8 mouse cellular contexts compared by ENCODE assay signal in genomic region chr15:96708976-96709490, GRCm38 (mm10). TPM values are rescaled to one million over a fixed set of nuclear protein-coding genes. Genes with fewer than 3 reads are reported as not detected.
DNase-seq lines count a peak whose midpoint lies in the region; ATAC-seq and TF ChIP-seq lines count a peak whose summit lies in the region.

No protein-coding gene starts in this region.

- 0 out of 2 replicates have a peak, but pooled peaks have one; percentile 4 for ATAC-seq in erythroblast, adult 5-6 weeks (replicated peaks; ENCODE audit: low FRiP score, poor library complexity, severe bottlenecking)
- ATAC-seq in kidney, embryonic 15.5 days (replicated peaks; ENCODE audit: low FRiP score): 0 out of 2 replicates have a peak, but pooled peaks have one; percentile 26

- peak; percentile 31 for DNase-seq in cerebellum, adult 8-10 months
- DNase-seq in cerebellum, postnatal 36 days: no peak
- no peak for DNase-seq in gastrocnemius, postnatal 36 days
- DNase-seq in layer of hippocampus, adult 18-20 months (ENCODE audit: low spot score in 2 of 2): no peak

- no peaks in the 10 kb centered on the region for H3K9me3 ChIP-seq in E14TG2a.4 (ENCODE audit: low read length)
- no peaks in the 10 kb centered on the region for H3K9me3 ChIP-seq in kidney, embryonic 15.5 days (replicated peaks)

- H3ac ChIP-seq in myocyte (ENCODE audit: control insufficient read depth, insufficient read length): peak overlapping the region; percentile 23

- peak overlapping the region; percentile 95 for H3K27ac ChIP-seq in kidney, embryonic 15.5 days

- H3K36me3 ChIP-seq in E14TG2a.4 (ENCODE audit: insufficient read depth, low read length): no peaks in the 10 kb centered on the region
- no peaks in the 10 kb centered on the region for H3K36me3 ChIP-seq in kidney, embryonic 15.5 days
- no peaks in the 10 kb centered on the region for H3K36me3 ChIP-seq in myocyte (ENCODE audit: control insufficient read depth, insufficient read depth)

- WGBS in kidney, embryonic 15.5 days: 17% methylated on average over 14 of the region's 14 CpGs

- peak overlapping the region; percentile 56 for H3K9ac ChIP-seq in kidney, embryonic 15.5 days

- no peak for TF ChIP-seq CTCF in E14TG2a.4 (conservative IDR thresholded peaks at IDR 0.05; ENCODE audit: low read length)

- no peaks in the 10 kb centered on the region for H3K79me2 ChIP-seq in myocyte (ENCODE audit: control insufficient read depth, insufficient read depth)

- TF ChIP-seq POLR2A in myocyte (IDR thresholded peaks at IDR 0.05; ENCODE audit: insufficient read length, low read depth): no peak

- intact Hi-C loops in gastrocnemius, postnatal 36 days (cut with DNase I): no loop called here

- H3K4me2 ChIP-seq in kidney, embryonic 15.5 days: peak overlapping the region; percentile 92
- H3K4me2 ChIP-seq in myocyte (ENCODE audit: low read depth): peak overlapping the region; percentile 92

- H3K4me1 ChIP-seq in E14TG2a.4 (replicated peaks; ENCODE audit: low read depth, low read length): peaks cover 74% of the 10 kb centered on the region
- H3K4me1 ChIP-seq in kidney, embryonic 15.5 days: peaks cover 22% of the 10 kb centered on the region

- H3K4me3 ChIP-seq in E14TG2a.4 (replicated peaks; ENCODE audit: low read length): peak overlapping the region; percentile 79
- H3K4me3 ChIP-seq in kidney, embryonic 15.5 days (replicated peaks): peak overlapping the region; percentile 60
- H3K4me3 ChIP-seq in myocyte: peak overlapping the region; percentile 23

- H3K27me3 ChIP-seq in E14TG2a.4 (ENCODE audit: insufficient read depth, low read length) (no peaks in the 10 kb centered on the region), myocyte (ENCODE audit: control insufficient read depth, insufficient read depth, insufficient read length) (no peaks in the 10 kb centered on the region)
- H3K27me3 ChIP-seq in kidney, embryonic 15.5 days: no peaks in the 10 kb centered on the region

TF ChIP-seq in myocyte, 11 proteins besides CTCF, POLR2A, EP300 and RAD21:
- TF ChIP-seq USF1 (IDR thresholded peaks at IDR 0.05; ENCODE audit: low read depth) (no peak), TCF3 (IDR thresholded peaks at IDR 0.05; ENCODE audit: insufficient read length, low read depth) (no peak), TCF12 (IDR thresholded peaks at IDR 0.05; ENCODE audit: insufficient read depth, poor library complexity, severe bottlenecking) (no peak), POLR2AphosphoS2 (IDR thresholded peaks at IDR 0.05; ENCODE audit: insufficient read length, low read depth) (peak; percentile 13), MYOG (IDR thresholded peaks at IDR 0.05; ENCODE audit: control insufficient read depth in 1 of 3, insufficient read depth in 1 of 3, insufficient read length in 2 of 3, low read depth in 2 of 3) (peak in 1 of 3 experiments; percentile 30), MYOD1 (IDR thresholded peaks at IDR 0.05; ENCODE audit: control insufficient read depth in 1 of 3, insufficient read length in 2 of 3, low read depth in 2 of 3) (no peak), SRF (IDR thresholded peaks at IDR 0.05; ENCODE audit: control insufficient read depth, insufficient read length, low read depth) (no peak)
TF ChIP-seq in myocyte: peak in this region for 2.

RNA-seq across cellular contexts. Expression of gene Slc38a2, which starts 9.5 kb away (rescaled TPM):
- 34.4 and 44.7 TPM in 2 replicates for total RNA-seq in erythroblast, adult 5-6 weeks (2015; ENCODE audit: low replicate concordance)
- total RNA-seq in erythroblast, adult 5-6 weeks (2017; ENCODE audit: low replicate concordance): 22.3 and 29.1 TPM in 2 replicates
- polyA plus RNA-seq in kidney, embryonic 15.5 days (2015; fragmentation: Nextera tagmentation; extraction: Ambion mirVana): 134 and 138 TPM in 2 replicates
- polyA plus RNA-seq in myocyte (2012; fragmentation: generic; extraction: Trizol): 95.0 TPM
- total RNA-seq in gastrocnemius, postnatal 36 days (2021): 100 to 1,000 TPM in 1 of 2 experiments, 10 to 100 TPM in 1; 59.7 to 150 TPM
- total RNA-seq in layer of hippocampus, adult 18-20 months (2021): 10 to 100 TPM; 85.1 to 88.2 TPM

Comparison
In these comparisons a context has a peak if more than half of its experiments do, and no peak if none do; other contexts are left out.
1. H3K4me3 ChIP-seq: peak in every context shown above with its lines; median percentile 79 in E14TG2a.4; 60 in kidney, embryonic 15.5 days; 23 in myocyte.